ENCODE assay signal across 13 mouse cellular contexts in genomic region chr13:107419363-107420155, GRCm38 (mm10).
A peak's percentile ranks its signal among the peaks of the same experiment; 100 is the strongest.
DNase-seq lines count a peak whose midpoint lies in the region; ATAC-seq and TF ChIP-seq lines count a peak whose summit lies in the region.
"Had no signal": no experiment of that assay in that cellular context is flagged by ENCODE, and none has a peak within 500 bp of the region (broad histone marks: within the 10 kb centered on the region; RNA-seq: fewer than 3 reads in every experiment).

No protein-coding gene starts in this region.

- no peak overlapping the region for H3K4me2 ChIP-seq in kidney, postnatal 0 days (ENCODE audit: low read length)
- H3K4me2 ChIP-seq: hindbrain, embryonic 13.5 days; limb, embryonic 13.5 days had no signal

- peak; percentile 33 for DNase-seq in kidney, postnatal 0 days (ENCODE audit: low spot score)
- no peak for DNase-seq in kidney, postnatal 25 days
- DNase-seq in 3T3-L1 (ENCODE audit: low read depth, low spot score) (peak; percentile 64), ES-E14 (ENCODE audit: low read depth, low spot score) (peak; percentile 28)
- peak; percentile 50 for DNase-seq in embryo, embryonic 11 days
- no peak for DNase-seq in ovary, postnatal 10 days (ENCODE audit: low spot score)
- DNase-seq: adrenal gland, postnatal 14 days; kidney, adult 11 months; lung, adult 2 months had no signal

- H3K4me3 ChIP-seq in kidney, postnatal 0 days (replicated peaks; ENCODE audit: low read depth, low read length) = no peak overlapping the region
- H3K4me3 ChIP-seq in ES-E14 (ENCODE audit: insufficient read depth in 1 of 2, low read depth in 1 of 2, low read length in 2 of 2, poor library complexity in 1 of 2, severe bottlenecking in 1 of 2) = no peak overlapping the region
- H3K4me3 ChIP-seq: hindbrain, embryonic 13.5 days; left cerebral cortex, adult 2 months; limb, embryonic 13.5 days had no signal

- no peaks in the 10 kb centered on the region for H3K9me3 ChIP-seq in kidney, postnatal 0 days (replicated peaks; ENCODE audit: low read length)
- no peaks in the 10 kb centered on the region for H3K9me3 ChIP-seq in ES-E14 (ENCODE audit: control insufficient read depth, insufficient read depth, low read depth, low read length)
- H3K9me3 ChIP-seq: hindbrain, embryonic 13.5 days had no signal

- H3K27ac ChIP-seq in kidney, postnatal 0 days = no peak overlapping the region
- no peak overlapping the region for H3K27ac ChIP-seq in ES-E14 (ENCODE audit: insufficient read depth, low read depth, low read length, poor library complexity, severe bottlenecking)
- H3K27ac ChIP-seq: hindbrain, embryonic 13.5 days; left cerebral cortex, adult 2 months; limb, embryonic 13.5 days had no signal

- WGBS in kidney, postnatal 0 days = 72% methylated on average over 3 of the region's 3 CpGs

- peak; percentile 17; the same call in 1 of the 2 replicates for TF ChIP-seq CTCF in kidney, postnatal 0 days (IDR thresholded peaks at IDR 0.05; ENCODE audit: low read depth)

- in situ Hi-C loops in ES-E14 (cut with MboI; ENCODE audit: low sequenced_read_pairs in 2 of 2, unreplicated experiment in 2 of 2) = no loop called here

- no peak for ATAC-seq in kidney, postnatal 0 days (replicated peaks; ENCODE audit: low FRiP score, low read depth)
- no peak for ATAC-seq in erythroblast, adult 5-6 weeks (replicated peaks; ENCODE audit: low FRiP score, poor library complexity, severe bottlenecking)

- no peaks in the 10 kb centered on the region for H3K4me1 ChIP-seq in kidney, postnatal 0 days (replicated peaks; ENCODE audit: insufficient read depth, low read length)
- no peaks in the 10 kb centered on the region for H3K4me1 ChIP-seq in ES-E14 (ENCODE audit: control insufficient read depth in 2 of 2, insufficient read depth in 2 of 2, low read length in 2 of 2, poor library complexity in 1 of 2)
- H3K4me1 ChIP-seq: hindbrain, embryonic 13.5 days; limb, embryonic 13.5 days had no signal

- no peak overlapping the region for H3K9ac ChIP-seq in kidney, postnatal 0 days (ENCODE audit: low read depth, low read length)
- no peak overlapping the region for H3K9ac ChIP-seq in ES-E14 (ENCODE audit: insufficient read depth, low read depth, low read length, poor library complexity, severe bottlenecking)
- H3K9ac ChIP-seq: hindbrain, embryonic 13.5 days; limb, embryonic 13.5 days had no signal

- no peaks in the 10 kb centered on the region for H3K36me3 ChIP-seq in kidney, postnatal 0 days (ENCODE audit: insufficient read depth, low read length)
- no peaks in the 10 kb centered on the region for H3K36me3 ChIP-seq in ES-E14 (ENCODE audit: control insufficient read depth, insufficient read depth, low read length, poor library complexity, severe bottlenecking)
- H3K36me3 ChIP-seq: hindbrain, embryonic 13.5 days; limb, embryonic 13.5 days had no signal

- no peaks in the 10 kb centered on the region for H3K27me3 ChIP-seq in kidney, postnatal 0 days (ENCODE audit: insufficient read depth, low read length)
- H3K27me3 ChIP-seq: hindbrain, embryonic 13.5 days; limb, embryonic 13.5 days had no signal

TF ChIP-seq in ES-E14, 5 proteins besides CTCF, POLR2A, EP300 and RAD21:
- TF ChIP-seq CHD2 (IDR thresholded peaks at IDR 0.05; ENCODE audit: low read depth, low read length) (no peak), ZC3H11A (IDR thresholded peaks at IDR 0.05; ENCODE audit: borderline replicate concordance, low read depth, low read length) (peak; percentile 26; the same call in 1 of the 2 replicates), ZNF384 (IDR thresholded peaks at IDR 0.05; ENCODE audit: low read depth, low read length) (peak; percentile 42; the same call in 1 of the 2 replicates)

Comparison
In these comparisons a context has a peak if more than half of its experiments do, and no peak if none do; other contexts are left out.
1. DNase-seq: peak in kidney, postnatal 0 days (single experiment), 3T3-L1 (single experiment), ES-E14 (single experiment) and embryo, embryonic 11 days (single experiment); none in kidney, postnatal 25 days (0 of 2) and ovary, postnatal 10 days (single experiment).